Mouse (Mus musculus): Measurements from ENCODE around the gene Zfp42. TPM values are rescaled to one million over a fixed set of nuclear protein-coding genes. Genes with fewer than 3 reads are reported as not detected.

The Zfp42 gene
- polyA plus RNA-seq, 1 experiment from 2014 or later, result 0.09 TPM

DNA sequence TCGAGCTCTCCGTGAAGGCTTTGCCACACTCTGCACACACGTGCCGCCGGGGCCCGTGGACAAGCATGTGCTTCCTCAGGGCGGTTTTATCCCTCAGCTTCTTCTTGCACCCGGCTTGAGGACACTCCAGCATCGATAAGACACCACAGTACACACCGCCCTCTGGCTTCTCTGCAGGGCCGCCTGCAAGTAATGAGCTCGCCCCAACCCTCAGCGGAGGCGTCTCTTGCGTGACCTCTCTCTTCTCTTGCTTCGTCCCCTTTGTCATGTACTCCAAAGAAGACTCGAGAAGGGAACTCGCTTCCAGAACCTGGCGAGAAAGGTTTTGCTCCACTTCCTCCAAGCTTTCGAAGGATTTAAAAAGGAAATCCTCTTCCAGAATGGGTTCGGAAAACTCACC, 11.0 kb downstream of the Zfp42 start:
- Histone ChIP-seq H3K9ac (replicated peaks) (no peak overlapping the region), H3K27ac (replicated peaks) (no peak overlapping the region), H3K4me1 (no peaks in the 10 kb centered on the region), H3K4me2 (no peak overlapping the region), H3K27me3 (replicated peaks) (no peaks in the 10 kb centered on the region), H3K36me3 (no peaks in the 10 kb centered on the region), H3K9me3 (replicated peaks) (no peaks in the 10 kb centered on the region), H3K4me3 (replicated peaks) (no peak overlapping the region)
- 91% methylated on average over 21 of the region's 21 CpGs for WGBS
- ATAC-seq (ENCODE audit: low FRiP score), result no peak

DNA sequence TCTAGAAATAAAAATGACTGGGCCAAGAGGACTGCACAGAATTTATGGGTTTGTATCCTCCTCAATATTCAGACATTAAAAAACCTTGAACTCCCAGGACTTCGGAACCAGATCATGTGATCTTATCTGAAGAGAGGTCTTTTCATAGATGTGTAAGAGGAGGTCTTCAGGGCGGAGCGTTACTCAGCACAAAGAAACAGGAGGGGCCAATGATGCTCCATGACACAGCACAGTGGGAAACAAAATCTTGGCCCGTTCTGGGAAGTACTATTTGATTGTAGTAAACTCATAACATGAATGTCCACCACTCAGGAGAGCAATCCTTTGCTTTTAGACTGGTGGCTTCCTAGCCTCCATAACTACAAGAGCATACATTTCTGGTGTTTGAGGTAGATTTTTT, 12.6 kb downstream of the Zfp42 start:
- 86% methylated on average over 4 of the region's 4 CpGs for WGBS
- Histone ChIP-seq H3K9ac (replicated peaks) (no peak overlapping the region), H3K27ac (replicated peaks) (no peak overlapping the region), H3K9me3 (replicated peaks) (no peaks in the 10 kb centered on the region), H3K4me2 (no peak overlapping the region), H3K36me3 (no peaks in the 10 kb centered on the region), H3K27me3 (replicated peaks) (no peaks in the 10 kb centered on the region), H3K4me1 (no peaks in the 10 kb centered on the region), H3K4me3 (replicated peaks) (no peak overlapping the region)
- ATAC-seq (ENCODE audit: low FRiP score), result no peak

- H3K9ac ChIP-seq (replicated peaks), result no peak overlapping the region
- no peak for ATAC-seq (ENCODE audit: low FRiP score)
- no peaks in the 10 kb centered on the region for H3K9me3 ChIP-seq (replicated peaks)
- H3K36me3 ChIP-seq, result no peaks in the 10 kb centered on the region
- H3K4me3 ChIP-seq (replicated peaks), result no peak overlapping the region
- H3K4me1 ChIP-seq, result no peaks in the 10 kb centered on the region
- H3K27me3 ChIP-seq (replicated peaks), result no peaks in the 10 kb centered on the region
- H3K4me2 ChIP-seq, result no peak overlapping the region
- no peak overlapping the region for H3K27ac ChIP-seq (replicated peaks)
- 67% methylated on average over 5 of the region's 5 CpGs for WGBS
Observed at GRCm38 (mm10) chr8:43290424-43291111, 16.2 kb downstream of the Zfp42 start.

GRCm38 (mm10) chr8:43289781-43290180, 17.0 kb downstream of the Zfp42 start:
- no peak overlapping the region for H3K27ac ChIP-seq (replicated peaks)
- no peak overlapping the region for H3K4me2 ChIP-seq
- H3K27me3 ChIP-seq (replicated peaks), result no peaks in the 10 kb centered on the region
- H3K36me3 ChIP-seq, result no peaks in the 10 kb centered on the region
- no peaks in the 10 kb centered on the region for H3K9me3 ChIP-seq (replicated peaks)
- 94% methylated on average over 5 of the region's 5 CpGs for WGBS
- H3K4me1 ChIP-seq, result no peaks in the 10 kb centered on the region
- no peak overlapping the region for H3K9ac ChIP-seq (replicated peaks)
- H3K4me3 ChIP-seq (replicated peaks), result no peak overlapping the region
- no peak for ATAC-seq (ENCODE audit: low FRiP score)

- Histone ChIP-seq H3K9ac (replicated peaks) (no peak overlapping the region), H3K4me1 (no peaks in the 10 kb centered on the region), H3K27ac (replicated peaks) (no peak overlapping the region), H3K4me3 (replicated peaks) (no peak overlapping the region), H3K36me3 (no peaks in the 10 kb centered on the region), H3K4me2 (no peak overlapping the region), H3K27me3 (replicated peaks) (no peaks in the 10 kb centered on the region), H3K9me3 (replicated peaks) (no peaks in the 10 kb centered on the region)
- no peak for ATAC-seq (ENCODE audit: low FRiP score)
- WGBS, result 86% methylated on average over 1 of the region's 1 CpGs
Observed at GRCm38 (mm10) chr8:43288840-43289239, 17.9 kb downstream of the Zfp42 start.

- Histone ChIP-seq H3K4me3 (replicated peaks) (no peak overlapping the region), H3K4me2 (no peak overlapping the region), H3K9ac (replicated peaks) (no peak overlapping the region), H3K9me3 (replicated peaks) (no peaks in the 10 kb centered on the region), H3K27me3 (replicated peaks) (no peaks in the 10 kb centered on the region), H3K27ac (replicated peaks) (no peak overlapping the region), H3K36me3 (no peaks in the 10 kb centered on the region), H3K4me1 (no peaks in the 10 kb centered on the region)
- WGBS, result 80% methylated on average over 6 of the region's 6 CpGs
- no peak for ATAC-seq (ENCODE audit: low FRiP score)
Observed at GRCm38 (mm10) chr8:43287456-43287855, 19.3 kb downstream of the Zfp42 start.

- no peak overlapping the region for H3K4me2 ChIP-seq
- WGBS, result 72% methylated on average over 7 of the region's 7 CpGs
Observed at GRCm38 (mm10) chr8:43283231-43283630, 23.5 kb downstream of the Zfp42 start.

DNA sequence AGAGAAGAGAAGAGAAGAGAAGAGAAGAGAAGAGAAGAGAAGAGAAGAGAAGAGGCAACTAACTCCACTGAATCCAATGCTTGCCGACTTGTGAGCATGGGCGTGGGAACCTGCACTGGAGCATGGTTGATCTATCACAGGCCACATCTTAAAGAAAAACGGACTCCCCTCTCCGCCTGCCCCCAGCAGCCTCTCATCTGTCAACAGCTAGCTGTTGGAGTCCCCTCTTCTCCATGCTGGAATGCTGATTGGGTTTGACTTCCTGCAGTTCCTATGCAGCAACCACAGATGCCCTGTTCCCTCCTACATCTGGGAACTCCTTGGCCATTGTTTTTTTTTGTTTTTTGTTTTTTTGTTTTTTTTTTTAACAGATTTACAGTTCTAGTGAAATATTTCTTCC, 28.4 kb downstream of the Zfp42 start:
- Histone ChIP-seq H3K27me3 (replicated peaks) (no peaks in the 10 kb centered on the region), H3K9me3 (replicated peaks) (no peaks in the 10 kb centered on the region), H3K4me3 (replicated peaks) (no peak overlapping the region), H3K9ac (replicated peaks) (no peak overlapping the region), H3K4me2 (no peak overlapping the region), H3K36me3 (no peaks in the 10 kb centered on the region), H3K4me1 (no peaks in the 10 kb centered on the region), H3K27ac (replicated peaks) (no peak overlapping the region)
- no peak for ATAC-seq (ENCODE audit: low FRiP score)
- 65% methylated on average over 4 of the region's 4 CpGs for WGBS

More at GRCm38 (mm10) chr8:43283231-43283630, 23.5 kb downstream of the Zfp42 start:
- H3K4me3 ChIP-seq (replicated peaks), result no peak overlapping the region
- H3K9ac ChIP-seq (replicated peaks), result no peak overlapping the region
- ATAC-seq (ENCODE audit: low FRiP score), result no peak
- H3K27ac ChIP-seq (replicated peaks), result no peak overlapping the region
- H3K9me3 ChIP-seq (replicated peaks), result no peaks in the 10 kb centered on the region
- H3K4me1 ChIP-seq, result no peaks in the 10 kb centered on the region
- H3K36me3 ChIP-seq, result no peaks in the 10 kb centered on the region
- no peaks in the 10 kb centered on the region for H3K27me3 ChIP-seq (replicated peaks)

DNA sequence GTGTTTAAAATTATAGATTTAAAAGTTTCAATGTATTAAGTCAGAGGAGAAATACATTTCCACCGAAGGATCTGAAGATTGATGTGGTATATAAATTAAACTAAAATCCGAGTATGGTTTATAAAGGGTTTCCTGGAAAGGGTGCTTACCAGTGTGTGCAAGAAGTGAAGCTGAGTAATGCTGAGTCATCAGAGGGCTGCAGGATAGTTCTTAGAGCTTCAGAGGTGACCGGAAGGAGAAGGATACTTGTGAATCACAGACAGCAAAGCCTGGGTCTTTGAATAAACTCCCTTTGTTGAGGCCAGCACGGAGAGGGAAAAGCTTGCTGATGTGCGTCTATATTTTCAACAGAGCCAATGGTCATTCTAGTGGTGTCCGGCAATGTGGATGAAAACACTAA, 45.8 kb downstream of the Zfp42 start:
- Histone ChIP-seq H3K4me2 (no peak overlapping the region), H3K27me3 (replicated peaks) (no peaks in the 10 kb centered on the region), H3K27ac (replicated peaks) (no peak overlapping the region), H3K4me3 (replicated peaks) (no peak overlapping the region), H3K36me3 (no peaks in the 10 kb centered on the region), H3K4me1 (no peaks in the 10 kb centered on the region), H3K9me3 (replicated peaks) (no peaks in the 10 kb centered on the region), H3K9ac (replicated peaks) (no peak overlapping the region)
- ATAC-seq (ENCODE audit: low FRiP score), result no peak
- 93% methylated on average over 6 of the region's 6 CpGs for WGBS

DNA sequence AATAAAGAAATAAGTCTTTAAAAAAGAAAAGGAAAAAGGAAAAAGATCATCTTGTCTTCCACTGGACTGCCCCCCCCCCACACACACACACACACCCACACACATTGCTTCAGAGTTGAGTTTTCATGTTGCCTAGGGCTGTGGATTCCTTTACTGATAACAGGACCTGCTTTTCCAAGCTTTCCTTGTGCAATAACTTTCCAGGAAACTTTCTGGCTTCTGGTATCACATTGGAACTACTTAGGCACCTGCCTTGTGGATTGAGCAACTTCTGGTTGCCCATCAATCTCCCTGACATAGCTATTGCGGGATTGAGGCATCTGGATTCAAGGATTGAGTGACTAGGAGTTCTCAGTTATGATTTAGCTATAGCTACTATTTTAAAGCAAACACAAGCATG, 48.9 kb downstream of the Zfp42 start:
- H3K4me2 ChIP-seq, result no peak overlapping the region
- no peak for ATAC-seq (ENCODE audit: low FRiP score)
- H3K9ac ChIP-seq (replicated peaks), result no peak overlapping the region
- H3K4me3 ChIP-seq (replicated peaks), result no peak overlapping the region
- no peak overlapping the region for H3K27ac ChIP-seq (replicated peaks)
- no peaks in the 10 kb centered on the region for H3K36me3 ChIP-seq
- no peaks in the 10 kb centered on the region for H3K4me1 ChIP-seq
- WGBS, result 86% methylated on average over 1 of the region's 1 CpGs
- H3K9me3 ChIP-seq (replicated peaks), result no peaks in the 10 kb centered on the region
- H3K27me3 ChIP-seq (replicated peaks), result no peaks in the 10 kb centered on the region

- no peak overlapping the region for H3K9ac ChIP-seq (replicated peaks)
- H3K4me2 ChIP-seq, result no peak overlapping the region
- H3K9me3 ChIP-seq (replicated peaks), result no peaks in the 10 kb centered on the region
- H3K4me3 ChIP-seq (replicated peaks), result no peak overlapping the region
- no peaks in the 10 kb centered on the region for H3K4me1 ChIP-seq
- H3K36me3 ChIP-seq, result no peaks in the 10 kb centered on the region
- no peak for ATAC-seq (ENCODE audit: low FRiP score)
- no peaks in the 10 kb centered on the region for H3K27me3 ChIP-seq (replicated peaks)
- 70% methylated on average over 6 of the region's 6 CpGs for WGBS
- H3K27ac ChIP-seq (replicated peaks), result no peak overlapping the region
Observed at GRCm38 (mm10) chr8:43255695-43256094, 51.1 kb downstream of the Zfp42 start.

GRCm38 (mm10) chr8:43251653-43252052, 55.1 kb downstream of the Zfp42 start:
- no peaks in the 10 kb centered on the region for H3K36me3 ChIP-seq
- WGBS, result 85% methylated on average over 6 of the region's 6 CpGs
- ATAC-seq (ENCODE audit: low FRiP score), result no peak
- no peak overlapping the region for H3K9ac ChIP-seq (replicated peaks)
- no peaks in the 10 kb centered on the region for H3K9me3 ChIP-seq (replicated peaks)
- H3K4me1 ChIP-seq, result no peaks in the 10 kb centered on the region
- no peak overlapping the region for H3K27ac ChIP-seq (replicated peaks)
- no peaks in the 10 kb centered on the region for H3K27me3 ChIP-seq (replicated peaks)
- H3K4me3 ChIP-seq (replicated peaks), result no peak overlapping the region
- no peak overlapping the region for H3K4me2 ChIP-seq

All from neural tube, embryonic 15.5 days (tissue).